Mouse (Mus musculus) gastrocnemius, postnatal 36 days (tissue): Measurements from ENCODE around the gene Ces1b. TPM values are rescaled to one million over a fixed set of nuclear protein-coding genes. Genes with fewer than 3 reads are reported as not detected.
A peak's percentile ranks its signal among the peaks of the same experiment; 100 is the strongest.

Experiments used
- DNase-seq, 2 experiments: peaks; one replicate each; pipeline ENCODE4 v3.0.0; 2022
- intact Hi-C: fragments of 180-260 bp; cut with DNase I; formaldehyde crosslinking; loops from one replicate; pipeline ENCODE4 v1.15.1; 2025
- long read RNA-seq, 2 experiments: library from polyadenylated mRNA; stranded (forward); transcript quantifications; one replicate each; pipeline ENCODE4 v2.0.0; 2021
- total RNA-seq, 2 experiments: library from RNA; stranded (reverse); gene quantifications; 2 replicates each; pipeline ENCODE4 v1.2.3; 2021

The Ces1b gene
- total RNA-seq = not detected
- long read RNA-seq, experiment 1 = 0 reads
- long read RNA-seq, experiment 2 = 0 reads

DNA sequence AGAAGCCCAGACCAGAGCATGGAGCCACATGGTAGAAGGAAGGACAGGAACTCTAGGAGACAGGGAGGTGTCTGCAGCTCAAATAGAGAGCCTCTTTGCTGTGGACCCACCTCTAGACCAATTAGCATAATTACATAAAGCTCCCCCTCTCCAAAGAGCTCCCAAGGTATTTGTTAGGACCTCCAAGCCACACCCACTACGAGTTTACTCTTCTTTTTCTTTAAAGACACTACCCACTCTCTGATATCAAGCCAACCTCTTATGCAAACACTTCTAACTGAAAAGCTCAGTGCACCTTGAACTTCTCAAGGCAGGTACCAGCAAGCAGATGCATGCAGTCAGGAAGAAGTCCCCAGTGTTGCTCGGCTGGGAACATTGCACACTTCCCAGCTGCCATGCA is at the start of gene Ces1b:
TSS of gene Ces1b (minus strand) at position 131 of the 400 bp plus-strand sequence.
- intact Hi-C loops = no loop called here
- DNase-seq = no peak

DNA sequence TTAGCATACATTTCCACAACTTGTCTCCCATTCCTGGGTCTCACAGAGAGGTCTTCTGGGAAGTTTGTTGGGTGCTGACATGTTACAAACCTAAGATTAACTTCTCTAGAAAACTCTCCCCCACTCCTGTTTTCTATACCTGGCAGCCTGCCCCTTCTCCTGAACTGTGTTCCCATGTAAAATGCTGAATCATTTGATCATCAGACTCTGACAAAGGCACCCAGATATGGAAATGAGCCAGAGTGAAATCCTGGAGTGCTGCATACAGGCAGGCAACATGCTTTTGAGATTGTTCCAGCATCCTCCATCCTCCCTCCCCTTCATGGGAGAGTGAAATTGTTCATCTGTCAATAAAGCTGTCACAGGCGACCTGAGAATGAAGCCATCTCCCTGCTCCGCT is 46.7 kb upstream of the Ces1b start:
- DNase-seq = no peak
- intact Hi-C loops = no loop called here

DNA sequence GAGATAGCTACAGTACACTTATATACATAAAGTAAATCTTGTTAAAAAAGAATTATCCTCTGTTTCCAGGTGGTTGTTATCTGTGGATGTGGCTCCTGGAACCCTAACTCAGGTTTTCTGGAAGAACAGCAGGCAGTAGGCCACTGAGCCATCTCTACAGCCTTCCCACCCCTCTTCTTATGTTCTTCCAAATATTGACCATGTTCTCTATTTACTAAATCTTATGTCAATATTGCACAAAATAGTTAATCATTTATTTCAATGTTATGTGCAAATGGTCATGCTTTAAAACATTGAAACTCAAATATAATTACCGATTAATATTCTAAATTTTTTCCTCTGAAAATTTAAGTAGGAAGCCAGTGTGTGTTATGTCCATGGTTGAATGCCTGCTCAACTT is 42.2 kb upstream of the Ces1b start:
- no peak for DNase-seq
- intact Hi-C loops = no loop called here

DNA sequence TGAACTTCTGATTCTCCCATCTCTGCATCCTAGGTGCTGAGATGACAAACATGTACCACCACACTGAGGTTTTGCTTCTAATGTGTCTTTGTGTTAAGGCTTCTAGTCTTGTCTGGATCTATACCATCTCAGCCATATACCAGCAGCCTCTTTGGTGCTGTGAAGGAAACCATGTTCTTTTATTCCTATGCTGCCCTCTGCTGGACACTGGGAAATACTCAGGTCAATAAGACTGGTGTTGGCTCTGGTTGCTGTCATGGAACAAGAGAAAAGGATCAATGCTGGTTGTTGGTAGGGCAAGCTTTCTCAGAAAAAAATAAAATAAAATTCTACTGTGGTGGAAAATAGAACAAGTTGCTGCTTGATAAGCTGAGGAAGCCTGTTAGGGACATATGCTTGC is 15.6 kb upstream of the Ces1b start:
- DNase-seq = no peak
- intact Hi-C loops = no loop called here

DNA sequence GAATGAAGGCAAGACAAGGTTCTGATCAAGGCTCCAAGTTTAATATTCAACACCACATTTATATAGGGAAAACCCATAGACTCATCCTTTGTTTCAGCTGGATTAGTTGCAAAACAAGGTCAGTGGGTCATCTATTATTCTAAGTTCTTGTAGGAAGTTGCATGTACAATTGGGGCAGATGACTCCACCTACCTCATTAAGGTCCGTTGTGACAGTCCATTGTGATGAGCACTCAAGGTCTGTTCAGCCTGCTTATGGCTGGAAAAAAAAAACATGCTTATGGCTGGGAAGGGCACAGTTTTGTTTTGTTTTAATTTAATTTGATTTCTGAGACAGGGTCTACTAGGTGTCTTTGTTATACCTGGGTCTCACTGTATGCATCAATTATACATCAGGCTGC is 11.5 kb upstream of the Ces1b start:
- intact Hi-C loops = loop anchor here (5.0 kb wide), 1 partner anchor 74 kb away; no protein-coding TSS in a partner anchor
- DNase-seq = no peak

DNA sequence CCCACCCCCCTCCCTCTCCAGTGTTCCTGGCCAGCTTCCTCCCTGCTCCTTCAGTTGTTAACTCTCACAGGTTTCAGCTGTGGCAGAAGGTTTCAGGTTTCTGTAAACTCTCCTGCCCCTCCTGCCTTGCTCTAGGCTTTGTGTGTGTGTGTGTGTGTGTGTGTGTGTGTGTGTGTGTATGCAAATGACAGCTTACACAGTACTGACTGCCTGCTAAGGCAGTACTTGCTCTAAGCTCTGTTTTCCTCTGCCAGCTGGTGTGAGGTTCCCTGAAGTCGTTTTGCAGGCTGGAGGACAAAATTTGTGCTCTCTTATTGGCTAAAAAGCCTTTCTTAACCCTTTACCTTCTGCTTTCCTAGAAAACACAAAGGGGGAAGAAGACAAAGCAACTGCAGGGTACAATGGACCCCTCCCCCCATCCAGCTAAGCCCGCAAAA is 8.9 kb upstream of the Ces1b start:
- intact Hi-C loops = no loop called here
- no peak for DNase-seq

DNA sequence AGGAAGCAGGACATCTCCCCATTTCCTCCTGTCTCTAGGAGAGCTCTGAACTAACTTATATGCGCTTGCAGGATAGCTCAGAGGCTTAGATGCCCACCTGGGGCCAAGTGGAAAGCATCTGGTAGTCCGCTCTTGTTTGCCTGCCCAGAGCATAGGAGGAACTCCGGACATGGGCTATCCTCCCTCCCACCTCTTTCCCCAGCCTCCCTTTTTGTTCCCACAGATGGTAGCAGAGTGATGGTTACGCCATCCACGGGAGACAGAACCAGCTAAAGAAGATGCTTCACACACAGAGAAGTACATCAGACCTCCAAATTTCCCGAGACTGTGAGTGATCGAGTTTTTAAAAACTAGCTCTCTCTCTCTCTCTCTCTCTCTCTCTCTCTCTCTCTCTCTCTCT is 8.4 kb upstream of the Ces1b start:
- DNase-seq = no peak
- intact Hi-C loops = no loop called here

DNA sequence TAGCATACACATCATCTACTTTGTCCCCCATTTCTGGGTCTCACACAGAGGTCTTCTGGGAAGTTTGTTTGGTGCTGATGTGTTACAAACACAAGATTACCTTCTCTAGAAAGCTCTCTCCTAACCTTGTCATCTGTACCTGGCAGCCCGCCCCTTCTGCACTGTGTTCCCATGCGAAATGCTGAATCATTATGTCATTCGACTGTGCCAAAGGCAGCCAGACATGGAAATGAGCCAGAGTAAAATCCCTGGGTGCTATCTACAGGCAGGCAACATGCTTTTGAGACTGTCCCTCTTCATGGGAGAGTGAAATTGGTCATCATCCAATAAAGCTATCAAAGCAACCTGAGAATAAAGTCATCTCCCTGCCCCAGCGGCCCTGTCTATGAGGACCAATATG is 4.6 kb downstream of the Ces1b start:
- DNase-seq = no peak
- intact Hi-C loops = no loop called here

DNA sequence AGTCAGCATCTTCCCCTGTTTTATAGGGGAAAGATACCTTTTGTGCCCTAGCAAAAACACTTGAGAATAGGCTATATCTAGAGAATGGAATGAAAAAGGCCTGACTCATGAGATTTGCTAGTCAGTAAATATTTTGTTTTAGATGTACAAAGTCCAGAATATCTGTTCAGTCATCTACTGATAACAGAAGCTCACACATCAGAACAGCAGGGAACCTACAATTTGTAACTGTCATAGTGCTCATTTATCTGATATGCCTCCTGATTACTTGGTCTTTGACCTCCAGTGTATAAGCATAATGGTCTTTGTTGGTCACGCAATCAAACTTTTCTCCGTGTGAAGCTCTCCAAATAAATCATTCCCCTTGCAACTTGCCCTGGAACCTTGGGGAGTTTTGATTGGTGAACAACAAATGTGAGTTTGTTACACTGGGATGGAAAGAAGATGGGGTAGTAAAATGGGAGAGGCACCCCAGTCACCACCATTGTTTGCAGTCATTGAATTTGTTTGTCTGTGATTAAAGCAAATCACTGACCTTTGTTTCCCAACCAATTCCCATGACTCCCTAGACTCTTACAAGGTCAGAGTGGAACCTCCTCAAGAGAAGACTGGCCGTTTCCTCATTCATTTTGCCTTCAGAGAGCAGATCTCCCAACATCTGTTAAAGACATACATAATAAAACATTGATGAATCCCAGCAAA is 16.2 kb downstream of the Ces1b start:
- no peak for DNase-seq
- intact Hi-C loops = no loop called here

DNA sequence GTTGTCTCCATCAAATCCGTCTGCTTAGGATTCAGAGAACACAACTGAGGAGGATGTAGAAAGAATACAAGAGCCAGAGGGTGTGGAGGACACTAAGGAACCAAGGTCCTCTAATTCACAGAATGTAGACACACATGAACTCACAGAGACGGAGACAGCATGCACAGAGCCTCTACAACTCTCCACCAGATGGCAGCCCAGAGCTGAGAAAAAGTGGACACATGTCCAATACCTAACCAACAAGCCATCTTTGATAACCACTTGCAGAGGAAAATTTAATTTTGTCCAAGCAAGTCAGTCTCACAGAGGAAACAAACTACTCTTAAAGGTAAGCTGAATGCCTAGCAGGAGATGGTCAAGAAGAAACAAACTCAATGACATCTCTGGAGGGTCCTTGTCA is 20.6 kb downstream of the Ces1b start:
- intact Hi-C loops = no loop called here
- DNase-seq = peak in 1 of 2 experiments; percentile 14

DNA sequence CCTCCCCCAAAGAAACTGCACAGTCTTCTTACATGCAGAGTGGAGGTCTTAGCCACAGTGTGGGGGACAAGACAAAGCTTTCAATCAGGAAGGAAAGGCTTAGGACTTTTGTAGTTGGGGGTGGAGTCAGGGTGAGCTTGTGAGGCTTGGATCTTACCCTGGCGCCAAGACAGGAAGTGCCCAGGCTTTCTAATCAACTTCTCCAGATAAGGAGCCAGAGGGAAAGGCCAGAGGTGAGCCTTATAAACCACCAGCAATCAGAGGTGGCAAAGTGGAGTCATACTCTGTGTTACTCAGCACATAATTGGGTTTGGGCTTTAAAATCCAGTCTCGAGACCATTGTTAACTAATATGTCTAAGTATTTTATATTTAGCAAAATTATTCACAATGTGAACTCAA is 24.6 kb downstream of the Ces1b start:
- DNase-seq = no peak
- intact Hi-C loops = no loop called here

DNA sequence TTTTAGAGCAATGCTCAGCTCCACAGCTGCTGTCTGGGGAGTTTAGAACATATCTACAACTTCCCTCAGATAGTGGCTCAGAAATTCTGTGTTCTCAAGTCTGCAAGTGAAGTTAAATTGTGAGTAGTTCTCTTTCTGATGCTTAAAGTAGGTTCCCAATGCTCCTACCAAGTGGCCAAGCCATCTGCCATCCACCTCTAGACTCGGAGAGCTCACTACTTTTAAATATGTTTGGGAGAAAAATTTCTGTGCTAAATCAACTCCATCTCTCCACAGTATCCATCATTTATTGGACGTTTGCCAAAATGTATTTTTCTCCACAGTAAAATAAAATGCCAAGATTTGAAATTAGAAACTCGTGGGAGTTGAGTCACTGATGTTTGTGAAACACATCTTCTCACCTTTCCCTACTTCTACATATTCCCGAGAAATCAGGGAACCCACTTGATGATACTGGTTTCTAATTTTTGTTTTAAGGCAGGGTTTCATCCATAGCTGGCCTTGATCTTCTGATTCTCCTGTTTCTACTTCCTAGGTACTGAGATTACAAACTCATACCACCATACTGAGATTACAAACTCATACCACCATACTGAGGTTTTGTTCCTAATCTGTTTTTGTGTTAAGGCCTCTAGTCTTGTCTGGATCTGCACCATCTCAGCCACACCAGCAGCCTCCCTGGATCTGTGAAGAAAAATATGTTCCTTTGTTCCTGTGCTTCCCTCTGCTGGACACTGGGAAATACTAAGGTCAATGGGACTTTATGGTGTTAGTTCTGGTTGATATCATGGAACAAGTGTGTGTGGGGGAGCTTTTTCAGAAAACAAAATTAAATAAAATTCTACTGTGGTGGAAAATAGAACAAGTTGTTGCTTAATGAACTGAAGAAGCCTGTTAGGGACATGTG is 31.1 kb downstream of the Ces1b start:
- intact Hi-C loops = no loop called here
- no peak for DNase-seq

DNA sequence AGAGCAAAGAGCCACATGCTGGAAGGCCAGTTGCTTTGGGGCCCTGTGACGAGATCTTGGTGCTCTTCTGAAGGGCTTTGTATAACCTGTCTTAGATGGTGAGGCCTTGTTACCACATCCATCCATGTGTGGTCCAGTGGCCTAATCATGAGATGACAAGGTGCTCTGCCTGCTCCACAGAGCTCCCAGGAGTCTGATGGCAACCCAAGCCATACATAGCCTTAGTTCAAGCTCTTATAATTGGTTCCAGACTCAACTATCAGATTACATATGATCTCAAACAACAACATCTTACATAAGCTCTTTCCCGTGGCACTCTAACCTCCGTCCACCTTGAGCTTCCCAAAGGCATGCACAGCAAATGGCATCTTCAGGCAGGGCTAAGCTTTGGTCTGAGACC is 31.7 kb downstream of the Ces1b start, which contains the start of gene Ces1a:
TSS of gene Ces1a (minus strand) at position 101 of the 400 bp plus-strand sequence.
- no peak for DNase-seq
- intact Hi-C loops = no loop called here

DNA sequence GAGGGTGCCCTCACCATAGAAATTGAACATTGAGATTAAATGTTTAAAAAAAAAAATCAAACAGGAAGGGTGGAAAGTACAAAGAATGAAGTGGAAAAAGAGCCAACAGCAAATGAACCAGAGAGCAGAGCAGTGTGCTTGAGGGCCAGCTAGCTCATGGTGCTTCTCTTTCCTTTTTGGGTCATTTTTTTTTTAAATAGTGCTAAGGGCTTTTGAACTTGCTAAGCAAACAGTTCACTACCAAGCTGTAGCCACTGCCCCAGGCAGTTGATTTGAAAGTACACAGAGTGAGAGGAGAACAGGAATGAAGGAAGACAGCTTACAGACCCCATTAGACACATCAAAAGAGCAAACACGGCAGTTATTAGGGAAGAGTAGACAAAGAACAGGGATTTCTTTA is 36.7 kb downstream of the Ces1b start:
- DNase-seq = no peak
- intact Hi-C loops = no loop called here

DNA sequence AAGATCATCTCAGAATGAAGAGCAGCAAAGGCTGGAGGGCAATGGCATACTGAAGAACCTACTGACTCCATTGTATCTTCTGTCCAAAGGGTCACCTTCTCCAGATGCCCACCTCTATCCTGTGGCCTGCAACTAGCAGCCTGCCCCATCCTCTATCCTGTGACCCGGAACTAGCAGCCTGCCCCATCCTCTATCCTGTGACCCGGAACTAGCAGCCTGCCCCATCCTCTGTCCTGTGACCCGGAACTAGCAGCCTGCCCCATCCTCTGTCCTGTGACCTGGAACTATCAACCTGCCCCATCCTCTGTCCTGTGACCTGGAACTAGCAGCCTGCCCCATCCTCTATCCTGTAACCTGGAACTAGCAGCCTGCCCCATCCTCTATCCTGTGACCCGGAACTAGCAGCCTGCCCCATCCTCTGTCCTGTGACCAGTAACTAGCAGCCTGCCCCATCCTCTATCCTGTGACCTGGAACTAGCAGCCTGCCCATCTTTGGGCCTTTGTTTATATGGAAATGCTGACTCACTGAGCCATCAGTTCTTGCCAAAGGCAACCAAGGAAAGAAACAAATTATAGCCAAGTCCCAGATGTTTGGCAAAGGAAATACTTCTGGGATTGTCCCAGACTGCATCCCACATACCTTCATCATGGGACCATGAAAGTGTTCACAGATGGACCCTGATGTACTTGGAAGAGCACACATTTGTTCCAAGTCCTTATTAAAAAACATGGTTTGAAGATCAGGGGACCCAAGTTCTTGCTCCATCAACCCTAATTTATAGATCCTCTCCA is 38.8 kb downstream of the Ces1b start:
- DNase-seq = peak; percentile 9 to 16
- intact Hi-C loops = no loop called here

DNA sequence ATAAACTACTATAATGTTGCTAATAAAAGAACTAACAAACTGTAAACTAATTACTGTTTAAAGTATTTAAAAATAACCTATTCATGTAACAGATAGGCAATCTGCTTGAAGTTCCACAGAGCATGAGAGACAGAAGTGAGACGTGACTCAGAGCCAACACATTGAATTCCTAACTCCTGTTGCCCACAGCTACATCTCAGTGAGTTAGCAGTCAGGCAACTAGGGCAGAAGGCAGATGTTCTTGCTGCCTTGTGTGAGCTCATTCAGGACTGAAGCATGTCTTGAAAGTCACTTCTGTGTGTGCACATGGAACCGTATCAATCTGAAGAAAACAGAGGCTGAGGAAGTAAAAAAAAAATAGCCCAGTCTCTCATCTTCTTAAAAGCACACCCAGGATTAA is 39.6 kb downstream of the Ces1b start:
- intact Hi-C loops = no loop called here
- no peak for DNase-seq

DNA sequence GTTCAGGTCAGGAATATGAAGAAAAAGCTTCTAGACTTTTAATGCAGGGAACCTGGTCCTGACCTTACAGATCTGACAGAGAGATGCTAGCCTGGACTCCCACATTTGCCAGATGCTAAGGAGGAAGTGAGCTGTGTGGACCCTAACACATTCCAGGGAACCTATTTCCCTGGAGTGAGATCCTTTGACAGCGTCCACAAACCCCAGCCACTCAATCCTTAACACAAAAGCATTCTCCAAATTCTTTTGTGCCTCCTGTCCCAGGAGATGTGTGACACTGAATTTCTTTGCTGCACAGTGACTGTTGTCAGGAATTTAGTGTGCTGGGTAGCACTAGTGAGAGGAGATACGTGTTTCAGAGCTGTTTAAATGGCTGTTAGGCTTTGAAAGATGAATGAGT is 41.0 kb downstream of the Ces1b start:
- no peak for DNase-seq
- intact Hi-C loops = no loop called here

DNA sequence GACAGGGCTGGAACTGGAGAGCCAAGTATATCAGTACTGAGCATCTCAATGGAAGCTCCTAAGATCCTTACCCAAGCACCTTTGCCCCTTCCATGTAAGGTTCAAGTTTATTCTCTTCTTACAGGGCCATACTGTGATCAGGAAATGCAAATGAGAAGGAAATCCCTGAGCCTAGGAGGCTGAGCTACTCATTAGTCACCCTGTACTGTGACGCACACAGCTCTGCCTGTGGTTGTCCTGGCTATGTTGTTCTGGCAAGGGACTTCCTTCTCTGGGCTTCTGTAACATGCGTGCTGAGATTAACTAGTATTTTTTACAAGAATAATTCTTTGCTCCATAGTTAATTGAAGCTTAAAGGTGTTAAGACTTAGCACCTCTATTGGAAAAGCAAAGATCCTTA is 49.2 kb downstream of the Ces1b start:
- intact Hi-C loops = no loop called here
- no peak for DNase-seq

DNA sequence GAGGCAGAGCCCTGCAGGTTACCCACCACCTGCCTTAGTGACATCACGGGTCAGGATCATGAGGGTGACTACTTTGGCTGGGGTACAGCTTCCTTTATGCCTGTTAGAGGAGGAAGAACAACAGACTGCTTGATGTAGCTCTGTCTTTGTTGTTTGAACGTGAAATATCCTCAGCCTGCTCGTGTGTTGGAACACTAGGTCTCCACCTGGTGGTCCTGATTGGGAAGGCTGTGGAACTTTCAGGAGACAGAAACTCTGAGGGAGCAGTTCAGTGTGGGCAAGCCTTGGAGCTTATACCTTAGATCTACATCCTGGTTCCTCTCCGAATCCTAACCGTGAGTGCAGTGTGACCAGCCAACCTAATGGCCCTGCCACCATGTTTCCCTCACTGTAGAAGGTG is 58.1 kb downstream of the Ces1b start:
- intact Hi-C loops = no loop called here
- no peak for DNase-seq

DNA sequence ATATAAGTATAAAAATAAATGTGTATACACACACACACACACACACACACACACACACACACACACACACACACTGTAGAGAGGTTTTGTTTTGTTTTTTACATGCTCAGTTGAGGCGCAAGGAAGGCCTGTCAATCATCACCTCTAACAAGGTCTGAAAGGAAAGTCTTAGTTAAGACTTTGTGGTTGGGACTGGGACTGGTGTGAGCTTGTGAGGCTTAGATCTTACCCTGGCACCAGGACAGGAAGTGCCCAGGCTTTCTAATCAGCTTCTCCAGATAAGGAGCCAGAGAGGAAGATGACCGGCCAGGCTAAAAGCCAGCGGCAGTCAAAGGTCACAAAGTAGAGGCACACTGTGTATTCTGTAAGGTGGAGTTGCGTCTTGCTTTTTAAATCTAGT is 65.5 kb downstream of the Ces1b start:
- intact Hi-C loops = no loop called here
- no peak for DNase-seq

DNA sequence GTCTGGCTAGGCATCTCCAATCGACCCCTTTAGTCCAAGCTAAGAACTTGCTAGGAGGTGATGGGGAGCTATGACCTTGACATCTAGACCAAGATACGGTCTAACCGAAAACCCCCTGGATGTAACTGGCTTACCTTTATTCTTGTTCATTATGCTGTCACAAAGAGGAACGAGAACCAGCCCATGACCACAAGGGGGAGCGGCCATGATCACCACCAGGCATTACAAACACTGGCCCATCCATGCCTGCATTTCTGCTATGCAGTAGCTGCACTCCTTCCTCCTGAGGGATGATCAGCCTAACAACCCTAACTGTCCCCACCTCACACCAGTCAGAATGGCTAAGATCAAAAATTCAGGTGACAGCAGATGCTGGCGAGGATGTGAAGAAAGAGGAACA is 67.6 kb downstream of the Ces1b start:
- no peak for DNase-seq
- intact Hi-C loops = no loop called here
